Mouse (Mus musculus) heart, adult 2 months (tissue): ENCODE results near the gene Epo.

Source experiments
- CTCF ChIP-seq: fragments of 200-600 bp; IDR thresholded peaks from 2 replicates; pipeline ENCODE4 v1.8.1; 2022; ENCODE audit warnings: antibody characterized with exemption, mild to moderate bottlenecking, moderate library complexity
- EP300 ChIP-seq: fragments of 200-500 bp; IDR thresholded peaks from 2 replicates; pipeline ENCODE4 v1.6.1; 2011; ENCODE audit warnings: low read depth, low read length, control low read depth; ENCODE audit not compliant: insufficient read depth
- POLR2A ChIP-seq: fragments of 200-500 bp; IDR thresholded peaks from 2 replicates; pipeline ENCODE4 v1.6.1; 2011; ENCODE audit warnings: mild to moderate bottlenecking, low read depth, low read length, control low read depth; ENCODE audit not compliant: insufficient read depth

- TF ChIP-seq CTCF (no peak), POLR2A (no peak), EP300 (no peak)
Measured at GRCm38 (mm10) chr5:137455866-137456591, 77.0 kb downstream of the Epo start.
